Mouse (Mus musculus) intestine, postnatal 0 days (tissue): Measurements from ENCODE around the gene Syne3. TPM values are rescaled to one million over a fixed set of nuclear protein-coding genes. Genes with fewer than 3 reads are reported as not detected.

Experiments
- ATAC-seq: fragments of 200-750 bp; cut with Nextera tagmentation; 2 replicates; pipeline ENCODE4 v1.8.0; 2017; ENCODE audit warnings: mild to moderate bottlenecking, moderate TSS enrichment, moderate library complexity
- H3K27ac ChIP-seq: fragments of 300-500 bp; sonication (generic); 2 replicates; pipeline ENCODE4 v1.5.1; 2014; ENCODE audit warnings: mild to moderate bottlenecking, low read depth, low read length, moderate library complexity
- H3K27me3 ChIP-seq: fragments of 300-500 bp; sonication (generic); replicated peaks from 2 replicates; pipeline ENCODE4 v1.6.1; 2014; ENCODE audit warnings: low read length, mixed read lengths; ENCODE audit not compliant: control insufficient read depth, insufficient read depth
- H3K36me3 ChIP-seq: fragments of 300-500 bp; sonication (generic); 2 replicates; pipeline ENCODE4 v1.6.1; 2014; ENCODE audit warnings: mild to moderate bottlenecking, moderate library complexity; ENCODE audit not compliant: control insufficient read depth, insufficient read depth
- H3K4me1 ChIP-seq: fragments of 300-500 bp; sonication (generic); replicated peaks from 2 replicates; pipeline ENCODE4 v1.6.1; 2014; ENCODE audit warnings: antibody characterized with exemption, low read length, mixed read lengths; ENCODE audit not compliant: control insufficient read depth, insufficient read depth
- H3K4me2 ChIP-seq: fragments of 300-500 bp; sonication (generic); replicated peaks from 2 replicates; pipeline ENCODE4 v1.6.1; 2014; ENCODE audit warnings: low read depth, mild to moderate bottlenecking, moderate library complexity
- H3K4me3 ChIP-seq: fragments of 300-500 bp; sonication (generic); 2 replicates; pipeline ENCODE4 v1.5.1; 2014; ENCODE audit warnings: low read depth, low read length
- H3K9ac ChIP-seq: fragments of 300-500 bp; sonication (generic); 2 replicates; pipeline ENCODE4 v1.6.1; 2014; ENCODE audit warnings: mild to moderate bottlenecking, low read depth, low read length
- H3K9me3 ChIP-seq: fragments of 300-500 bp; sonication (generic); 2 replicates; pipeline ENCODE4 v1.6.1; 2016; ENCODE audit warnings: mixed run types; ENCODE audit not compliant: control insufficient read depth
- CTCF ChIP-seq: sonication (generic); IDR thresholded peaks from 2 replicates; pipeline ENCODE4 v1.5.1; 2016; ENCODE audit warnings: low read depth, mild to moderate bottlenecking, control low read depth, antibody characterized with exemption, moderate library complexity
- WGBS: fragments of 180-500 bp; shearing (Covaris S2); extraction: QIAGEN DNeasy Blood & Tissue Kit; methylation state at CpG from one replicate; pipeline ENCODE4 v1.1.7; 2014; 5-methylcytosine and 5-hydroxymethylcytosine counted together
- polyA plus RNA-seq: library from polyadenylated mRNA; unstranded; fragments of >200 nt; fragmentation: Nextera tagmentation; extraction: Ambion mirVana; gene quantifications from 2 replicates; pipeline ENCODE4 v1.2.1, GENCODE M21; 2015

The Syne3 gene
- polyA plus RNA-seq, 1 experiment from 2014 or later, result 1.8 TPM

GRCm38 (mm10) chr12:105044775-105045174 lies 35.2 kb upstream of the Syne3 start:
- peak; percentile 46; the same call in 1 of the 2 replicates for ATAC-seq
- no peak overlapping the region; the same call in 1 of the 2 replicates for H3K27ac ChIP-seq
- H3K9ac ChIP-seq, result no peak overlapping the region
- H3K9me3 ChIP-seq, result no peaks in the 10 kb centered on the region
- no peak overlapping the region for H3K4me2 ChIP-seq
- no peaks in the 10 kb centered on the region for H3K27me3 ChIP-seq
- TF ChIP-seq CTCF, result no peak
- H3K4me3 ChIP-seq, result no peak overlapping the region
- H3K36me3 ChIP-seq, result peaks cover 35% of the 10 kb centered on the region
- no peaks in the 10 kb centered on the region for H3K4me1 ChIP-seq
- WGBS, result 77% methylated on average over 9 of the region's 9 CpGs

DNA sequence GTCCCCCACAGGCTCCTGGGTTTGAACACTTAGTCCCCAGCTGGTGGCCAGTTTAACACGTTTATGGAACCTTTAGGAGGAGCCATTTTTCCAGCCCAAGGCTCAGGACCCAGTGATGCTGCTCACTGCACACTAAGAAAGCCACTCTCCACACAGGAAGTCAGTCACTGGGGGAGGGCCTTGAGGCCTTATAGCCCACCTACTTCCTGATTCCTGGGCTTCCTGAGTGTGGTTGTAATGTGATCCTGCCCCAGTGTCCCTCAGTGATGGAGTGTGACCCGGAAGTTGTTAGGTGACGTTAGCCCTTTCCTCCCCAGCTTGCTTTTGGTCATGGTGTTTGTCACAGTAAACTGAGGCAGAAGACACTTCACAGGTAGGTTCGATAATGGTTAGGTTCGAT lies 33.5 kb upstream of the Syne3 start:
- Histone ChIP-seq H3K4me3 (no peak overlapping the region), H3K9ac (no peak overlapping the region), H3K4me2 (no peak overlapping the region), H3K9me3 (no peaks in the 10 kb centered on the region), H3K27me3 (no peaks in the 10 kb centered on the region), H3K27ac (no peak overlapping the region), H3K36me3 (peaks cover 35% of the 10 kb centered on the region), H3K4me1 (peaks cover 4% of the 10 kb centered on the region)
- no peak for TF ChIP-seq CTCF
- ATAC-seq, result no peak
- 91% methylated on average over 5 of the region's 5 CpGs for WGBS

- ATAC-seq, result no peak
- TF ChIP-seq CTCF, result no peak
- peaks cover 4% of the 10 kb centered on the region for H3K4me1 ChIP-seq
- H3K36me3 ChIP-seq, result peaks cover 35% of the 10 kb centered on the region
- no peak overlapping the region for H3K27ac ChIP-seq
- H3K9ac ChIP-seq, result no peak overlapping the region
- no peaks in the 10 kb centered on the region for H3K27me3 ChIP-seq
- WGBS, result 95% methylated on average over 7 of the region's 7 CpGs
- no peaks in the 10 kb centered on the region for H3K9me3 ChIP-seq
- H3K4me3 ChIP-seq, result no peak overlapping the region
- no peak overlapping the region for H3K4me2 ChIP-seq
Observed at GRCm38 (mm10) chr12:105040950-105041349, 31.3 kb upstream of the Syne3 start.

DNA sequence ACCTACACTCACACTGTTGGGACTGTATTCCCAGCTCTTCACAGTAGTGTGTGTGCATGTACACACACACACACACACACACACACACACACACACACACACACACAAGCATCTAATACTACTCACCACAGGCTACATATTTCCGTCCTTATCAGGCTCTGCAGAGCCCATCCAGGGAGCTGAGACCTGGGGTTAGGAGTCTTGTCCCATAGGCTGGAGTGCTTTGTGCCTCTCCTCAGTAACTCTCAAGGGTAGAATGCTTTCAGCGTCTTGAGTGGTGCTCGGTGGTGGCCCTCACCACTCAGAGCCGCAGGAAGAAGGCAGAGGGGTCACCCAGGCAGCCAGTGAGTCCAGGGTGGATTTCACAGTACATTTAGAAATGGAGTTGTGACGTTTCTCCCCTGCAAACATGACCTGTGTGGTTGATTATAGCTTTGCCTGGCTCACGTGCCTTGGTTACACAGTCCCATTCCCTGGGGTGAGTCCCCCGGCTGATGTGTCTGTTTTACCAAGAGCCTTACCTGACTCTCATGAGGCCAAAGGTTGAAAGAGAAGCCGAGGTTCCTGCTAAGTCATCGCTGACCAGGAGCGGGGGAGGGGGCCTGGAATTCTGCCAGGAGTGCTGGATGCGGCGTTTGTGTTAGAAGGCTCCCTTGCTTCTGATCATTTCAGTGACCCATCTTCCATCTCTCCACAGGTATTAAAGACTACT lies 30.1 kb upstream of the Syne3 start:
- no peak for TF ChIP-seq CTCF
- H3K27me3 ChIP-seq, result no peaks in the 10 kb centered on the region
- H3K36me3 ChIP-seq, result peaks cover 35% of the 10 kb centered on the region
- H3K4me1 ChIP-seq, result peaks cover 4% of the 10 kb centered on the region
- ATAC-seq, result peak; percentile 75
- H3K4me3 ChIP-seq, result no peak overlapping the region
- no peaks in the 10 kb centered on the region for H3K9me3 ChIP-seq
- H3K27ac ChIP-seq, result peak overlapping the region; percentile 64; the same call in 1 of the 2 replicates
- WGBS, result 31% methylated on average over 12 of the region's 12 CpGs
- H3K4me2 ChIP-seq, result no peak overlapping the region
- no peak overlapping the region for H3K9ac ChIP-seq

DNA sequence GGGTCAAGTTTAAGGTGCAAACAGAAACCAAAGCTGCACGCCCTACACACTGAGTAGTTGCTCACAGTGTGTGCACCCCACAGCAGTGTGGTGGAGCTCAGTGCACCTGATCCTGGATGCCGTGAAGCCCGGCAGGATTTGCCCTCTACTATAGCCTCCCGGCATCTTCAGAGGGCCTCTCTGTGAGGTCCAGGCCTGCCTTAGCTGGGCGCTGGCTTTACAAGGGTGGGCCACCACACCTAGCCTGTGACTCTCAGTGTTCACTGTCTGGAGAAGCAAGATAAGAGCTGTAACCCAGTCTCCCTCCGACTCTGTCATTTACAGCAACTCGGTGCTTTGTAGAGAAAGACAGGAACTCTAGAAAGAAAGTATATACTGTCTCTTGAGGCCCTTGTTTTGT lies 29.3 kb upstream of the Syne3 start:
- 35% methylated on average over 7 of the region's 7 CpGs for WGBS
- H3K9ac ChIP-seq, result no peak overlapping the region
- peak; percentile 6; the same call in 1 of the 2 replicates for ATAC-seq

GRCm38 (mm10) chr12:105038211-105038610 lies 28.6 kb upstream of the Syne3 start:
- H3K27ac ChIP-seq, result 0 out of 2 replicates have a peak overlapping the region, but pooled peaks have one; percentile 64
- H3K4me1 ChIP-seq, result peaks cover 4% of the 10 kb centered on the region
- WGBS, result 59% methylated on average over 11 of the region's 11 CpGs
- H3K27me3 ChIP-seq, result no peaks in the 10 kb centered on the region
- no peak for ATAC-seq
- no peaks in the 10 kb centered on the region for H3K9me3 ChIP-seq
- H3K4me2 ChIP-seq, result peak overlapping the region; percentile 41; the same call in 1 of the 2 replicates
- TF ChIP-seq CTCF, result no peak
- H3K36me3 ChIP-seq, result peaks cover 30% of the 10 kb centered on the region
- no peak overlapping the region; the same call in 1 of the 2 replicates for H3K9ac ChIP-seq
- no peak overlapping the region for H3K4me3 ChIP-seq

More for the DNA sequence above, 29.3 kb upstream of the Syne3 start:
- H3K36me3 ChIP-seq, result peaks cover 35% of the 10 kb centered on the region
- H3K27ac ChIP-seq, result peak overlapping the region; percentile 64; the same call in 1 of the 2 replicates
- no peak for TF ChIP-seq CTCF
- H3K9me3 ChIP-seq, result no peaks in the 10 kb centered on the region
- no peak overlapping the region for H3K4me3 ChIP-seq
- H3K4me1 ChIP-seq, result peaks cover 4% of the 10 kb centered on the region
- H3K27me3 ChIP-seq, result no peaks in the 10 kb centered on the region
- H3K4me2 ChIP-seq, result peak overlapping the region; percentile 41; the same call in 1 of the 2 replicates
